ENCODE assay signal across 11 mouse cellular contexts in the genomic region with DNA sequence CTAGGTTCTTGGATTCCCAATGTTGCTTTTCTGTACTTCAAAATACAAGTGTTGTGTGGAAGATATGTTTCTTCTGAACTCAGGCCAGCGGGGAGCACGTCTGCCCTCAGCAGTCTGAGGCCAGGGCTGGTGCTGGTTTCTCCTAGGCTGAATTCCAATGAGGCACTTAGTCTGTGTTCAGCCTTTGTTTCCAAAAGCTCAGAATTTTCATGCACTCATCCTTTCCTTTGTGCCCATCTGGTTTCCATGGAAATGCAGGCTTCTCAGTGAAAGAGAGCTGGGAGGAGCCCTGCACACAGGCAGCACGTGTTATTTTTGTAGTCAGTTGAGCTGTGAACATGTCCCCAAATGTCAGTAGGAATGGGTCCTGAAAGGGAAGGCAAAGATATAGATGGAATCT.
DNase-seq lines count a peak whose midpoint lies in the region; ATAC-seq and TF ChIP-seq lines count a peak whose summit lies in the region.
"Had no signal": no experiment of that assay in that cellular context is flagged by ENCODE, and none has a peak within 500 bp of the region (broad histone marks: within the 10 kb centered on the region; RNA-seq: fewer than 3 reads in every experiment).

No protein-coding gene starts in this region.

- DNase-seq in Muller cell, postnatal 12 days (ENCODE audit: inconsistent ontology term) = peak; percentile 72
- DNase-seq in forebrain, embryonic 10.5 days (ENCODE audit: extremely low spot score, low spot score) = peak; percentile 52
- peak; percentile 14 for DNase-seq in layer of hippocampus, adult 8-10 months (ENCODE audit: low spot score in 2 of 2)
- DNase-seq in midbrain, postnatal 0 days (ENCODE audit: low spot score) = peak; percentile 65
- no peak for DNase-seq in adrenal gland, postnatal 14 days
- no peak for DNase-seq in cerebellum, postnatal 14 days
- DNase-seq in lung, postnatal 36 days = no peak
- no peak for DNase-seq in ovary, postnatal 36 days (ENCODE audit: low spot score)

- no peak overlapping the region for H3K4me3 ChIP-seq in forebrain, embryonic 10.5 days
- H3K4me3 ChIP-seq in midbrain, postnatal 0 days (ENCODE audit: low read depth, low read length) = no peak overlapping the region
- H3K4me3 ChIP-seq: embryonic facial prominence, embryonic 13.5 days; liver, embryonic 15.5 days had no signal

- no peak for TF ChIP-seq CTCF in midbrain, postnatal 0 days (IDR thresholded peaks at IDR 0.05)

- peak overlapping the region; percentile 74 for H3K27ac ChIP-seq in forebrain, embryonic 10.5 days
- no peak overlapping the region for H3K27ac ChIP-seq in midbrain, postnatal 0 days (ENCODE audit: low read depth, low read length)
- H3K27ac ChIP-seq: embryonic facial prominence, embryonic 13.5 days; kidney, postnatal 0 days; liver, embryonic 15.5 days had no signal

- no peaks in the 10 kb centered on the region for H3K27me3 ChIP-seq in forebrain, embryonic 10.5 days (ENCODE audit: poor library complexity, severe bottlenecking)
- H3K27me3 ChIP-seq in midbrain, postnatal 0 days (ENCODE audit: insufficient read depth, low read length) = no peaks in the 10 kb centered on the region
- H3K27me3 ChIP-seq: embryonic facial prominence, embryonic 13.5 days; liver, embryonic 15.5 days had no signal

- no peaks in the 10 kb centered on the region for H3K9me3 ChIP-seq in forebrain, embryonic 10.5 days
- no peaks in the 10 kb centered on the region for H3K9me3 ChIP-seq in midbrain, postnatal 0 days (ENCODE audit: low read length)
- H3K9me3 ChIP-seq: embryonic facial prominence, embryonic 13.5 days; liver, embryonic 15.5 days had no signal

- H3K4me1 ChIP-seq in forebrain, embryonic 10.5 days = peaks cover 20% of the 10 kb centered on the region
- H3K4me1 ChIP-seq in midbrain, postnatal 0 days (ENCODE audit: insufficient read depth, low read length) = no peaks in the 10 kb centered on the region
- H3K4me1 ChIP-seq: embryonic facial prominence, embryonic 13.5 days; liver, embryonic 15.5 days had no signal

- H3K36me3 ChIP-seq in forebrain, embryonic 10.5 days (replicated peaks) = no peaks in the 10 kb centered on the region
- H3K36me3 ChIP-seq in midbrain, postnatal 0 days (ENCODE audit: insufficient read depth, low read length) = no peaks in the 10 kb centered on the region
- H3K36me3 ChIP-seq: embryonic facial prominence, embryonic 13.5 days; liver, embryonic 15.5 days had no signal

- peak; percentile 84 for ATAC-seq in midbrain, postnatal 0 days (ENCODE audit: low FRiP score)

- no peak overlapping the region for H3K9ac ChIP-seq in midbrain, postnatal 0 days (replicated peaks; ENCODE audit: low read length, poor library complexity, severe bottlenecking)
- H3K9ac ChIP-seq: embryonic facial prominence, embryonic 13.5 days; liver, embryonic 15.5 days had no signal

- H3K4me2 ChIP-seq in midbrain, postnatal 0 days (ENCODE audit: low read depth, low read length, poor library complexity, severe bottlenecking) = no peak overlapping the region
- H3K4me2 ChIP-seq: embryonic facial prominence, embryonic 13.5 days; liver, embryonic 15.5 days had no signal

- 30% methylated on average over 3 of the region's 3 CpGs for WGBS in forebrain, embryonic 10.5 days
- 2% methylated on average over 3 of the region's 3 CpGs for WGBS in midbrain, postnatal 0 days

Comparison
In these comparisons a context has a peak if more than half of its experiments do, and no peak if none do; other contexts are left out.
1. DNase-seq: peak in Muller cell, postnatal 12 days (single experiment), forebrain, embryonic 10.5 days (single experiment), layer of hippocampus, adult 8-10 months (2 of 2) and midbrain, postnatal 0 days (single experiment); none in adrenal gland, postnatal 14 days (single experiment), cerebellum, postnatal 14 days (0 of 2), lung, postnatal 36 days (single experiment) and ovary, postnatal 36 days (single experiment).